21 mouse cellular contexts compared by ENCODE assay signal in the genomic region with DNA sequence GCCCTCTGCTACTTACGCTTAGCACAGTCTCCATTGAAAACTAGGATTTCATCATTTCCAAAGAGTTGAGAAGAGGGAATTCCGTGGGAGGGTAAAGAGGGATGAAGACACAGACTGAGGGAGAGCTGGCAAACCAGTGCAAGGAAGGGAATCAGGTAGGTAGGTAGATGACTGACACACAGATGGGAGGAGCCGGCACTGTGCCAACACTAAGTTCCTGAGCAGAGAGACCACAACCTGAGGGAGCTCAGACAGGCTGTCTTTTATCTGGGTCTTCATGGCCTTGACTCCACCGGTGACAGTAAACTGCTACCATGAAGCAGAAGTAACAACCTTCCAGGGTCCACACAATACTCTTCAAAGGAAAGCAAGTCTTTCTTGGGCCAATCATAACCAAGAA.
A peak's percentile ranks its signal among the peaks of the same experiment; 100 is the strongest.
DNase-seq lines count a peak whose midpoint lies in the region; ATAC-seq lines count a peak whose summit lies in the region.
"Had no signal": no experiment of that assay in that cellular context is flagged by ENCODE, and none has a peak within 500 bp of the region (broad histone marks: within the 10 kb centered on the region; RNA-seq: fewer than 3 reads in every experiment).

No protein-coding gene starts in this region.

- peak; percentile 39 for ATAC-seq in megakaryocyte, adult 5-6 weeks (ENCODE audit: poor library complexity, severe bottlenecking)
- ATAC-seq: hindbrain, postnatal 0 days; midbrain, embryonic 15.5 days had no signal

- DNase-seq in kidney, postnatal 36 days, result peak; percentile 21 to 54
- DNase-seq in kidney, adult 9 months, result no peak
- DNase-seq in brain, adult 2 months (ENCODE audit: low read depth, low spot score), result peak; percentile 28
- DNase-seq in thymus, postnatal 4 days, result peak; percentile 49
- no peak for DNase-seq in B cell, adult 2 months
- no peak for DNase-seq in layer of hippocampus, adult 8-10 months (ENCODE audit: low spot score in 2 of 2)
- DNase-seq: adrenal gland, postnatal 14 days; cerebellum, adult 8-10 months; gastrocnemius, postnatal 36 days; heart, postnatal 10 days; kidney, adult 2 months; kidney, postnatal 10 days; layer of hippocampus, postnatal 36 days; liver, embryonic 13.5 days; lung, adult 2 months; retina, postnatal 1 day; right cerebral cortex, postnatal 25 days; spleen, adult 18-20 months had no signal

Comparison
In these comparisons a context has a peak if more than half of its experiments do, and no peak if none do; other contexts are left out.
1. DNase-seq: peak in kidney, postnatal 36 days (2 of 2), brain, adult 2 months (single experiment) and thymus, postnatal 4 days (single experiment); none in kidney, adult 9 months (single experiment), B cell, adult 2 months (0 of 2) and layer of hippocampus, adult 8-10 months (0 of 2).